Mouse (Mus musculus) naive thymus-derived CD4-positive, alpha-beta T cell, adult 2 months (primary cell): ENCODE measurements around the gene Gtdc1.

Experiments used
- DNase-seq: peaks from one replicate; pipeline ENCODE4 v3.0.0-alpha.2; 2011; ENCODE audit warnings: low read depth

Gene Gtdc1

DNA sequence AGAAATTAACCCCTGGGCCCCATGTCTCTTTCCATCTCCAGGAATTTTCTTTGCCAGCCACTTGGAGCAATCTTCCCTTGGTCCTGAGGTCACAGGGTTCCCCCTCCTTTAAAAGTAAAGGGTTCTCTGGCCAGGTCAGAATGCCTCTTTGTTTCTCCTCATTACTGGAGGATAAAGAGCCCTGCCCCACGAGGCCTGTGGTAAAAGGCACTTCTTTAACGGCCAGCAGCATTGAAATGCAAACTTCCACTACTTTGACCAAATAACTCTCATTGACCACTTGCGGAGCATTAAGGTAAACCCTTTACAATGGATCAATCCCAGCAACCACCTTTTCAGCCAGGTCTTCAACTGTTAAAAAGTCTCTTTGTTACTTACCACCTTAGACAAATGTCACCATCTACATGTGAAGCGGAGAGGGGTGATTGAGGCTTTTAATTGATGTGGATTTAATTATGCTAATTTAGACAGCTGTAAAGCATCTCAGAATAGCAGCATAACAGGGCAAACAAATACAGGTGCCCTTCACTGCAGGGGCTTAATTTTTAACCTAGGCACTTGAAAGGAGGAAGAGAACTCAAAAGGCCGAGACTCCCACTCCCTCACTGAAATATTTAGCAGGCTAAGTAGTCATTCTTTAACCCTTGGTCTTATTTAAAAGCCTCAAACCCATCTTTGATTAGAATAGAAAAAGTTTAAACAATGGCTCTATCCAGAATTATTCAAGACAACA is 402.1 kb downstream of the Gtdc1 start:
- no peak for DNase-seq

GRCm38 (mm10) chr2:44519236-44519635 is 408.2 kb downstream of the Gtdc1 start:
- no peak for DNase-seq

DNA sequence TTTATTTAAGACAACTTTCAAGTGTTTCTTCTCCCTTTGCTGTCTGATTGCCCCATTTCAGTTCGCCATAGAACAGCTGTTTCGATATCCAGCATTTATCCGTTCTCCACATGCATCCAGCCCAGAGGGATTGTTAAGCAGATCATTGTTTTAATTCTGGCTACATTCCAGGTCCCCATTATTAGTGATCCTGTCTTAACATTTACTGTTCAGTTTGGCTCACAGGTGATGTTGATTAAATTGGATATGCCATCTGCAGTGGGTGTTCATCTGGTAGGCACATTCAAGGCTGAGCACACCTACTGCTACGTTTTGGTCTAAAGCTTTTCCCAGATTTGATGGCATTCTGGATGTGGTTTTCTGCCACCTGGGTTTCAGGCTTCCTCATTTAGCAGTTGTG is 409.4 kb downstream of the Gtdc1 start:
- DNase-seq: no peak
